Mouse (Mus musculus): ENCODE measurements around the gene Upb1.
A peak's percentile ranks its signal among the peaks of the same experiment; 100 is the strongest.
"Not testable (repeated sequence)": the region's sequence is repeated elsewhere in the genome, so short reads cannot be mapped to it uniquely, and the experiment has no call there.

The Upb1 gene

DNA sequence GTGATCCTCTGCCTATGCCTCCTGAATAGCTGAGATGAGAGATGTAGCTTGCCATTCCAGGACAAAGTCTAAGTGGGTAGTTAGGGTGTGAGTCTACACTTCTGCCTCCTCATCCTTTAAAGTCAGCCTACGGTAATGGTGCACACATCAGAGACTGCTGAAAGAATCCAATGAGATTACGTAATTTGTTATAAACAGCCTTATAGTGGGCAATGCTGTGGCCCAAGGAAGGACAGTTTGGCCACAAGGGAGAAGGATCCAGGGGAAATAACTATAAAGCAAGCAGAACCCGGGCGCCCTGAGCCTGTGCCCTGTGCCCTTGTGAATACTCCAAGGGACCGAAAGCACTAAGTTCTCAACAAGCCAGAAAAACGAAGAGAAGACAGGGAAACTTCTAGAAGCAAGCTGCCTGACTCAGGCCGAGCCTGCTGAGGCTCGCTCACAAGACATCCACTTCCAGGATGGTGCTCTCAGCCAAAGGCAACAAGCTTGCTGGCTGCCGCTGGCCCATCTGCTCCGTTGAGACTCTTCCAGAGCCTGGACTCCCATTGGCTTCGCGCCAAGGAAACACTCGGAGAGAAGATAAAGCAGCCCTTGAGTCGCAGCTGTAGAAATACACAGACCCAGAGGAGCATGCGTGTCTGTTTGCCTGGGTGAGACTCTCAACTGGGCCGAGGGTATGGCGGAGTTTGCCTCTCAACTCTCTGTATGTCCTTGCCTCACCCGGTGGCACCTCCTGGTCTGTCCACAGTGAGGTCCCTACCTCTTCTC lies 55.3 kb downstream of the Upb1 start:
- not testable (repeated sequence) for DNase-seq

DNA sequence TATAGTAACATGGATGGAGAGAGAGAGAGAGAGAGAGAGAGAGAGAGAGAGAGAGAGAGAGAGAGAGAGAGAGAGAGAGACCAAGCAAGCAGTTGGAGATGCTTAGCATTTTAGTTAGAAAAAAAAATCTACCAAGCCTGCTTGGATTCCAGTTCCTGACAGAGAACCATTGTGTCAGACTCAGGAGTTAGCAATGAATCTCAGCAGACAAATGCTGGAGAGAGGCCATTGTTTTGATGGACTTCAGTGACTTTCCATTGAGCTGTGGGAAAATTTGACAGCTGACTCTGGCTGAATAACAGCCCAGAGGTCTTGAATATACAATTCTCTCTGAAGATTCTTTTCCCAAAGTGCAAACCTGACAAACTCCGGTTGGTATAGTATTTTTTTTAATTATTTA lies 56.9 kb downstream of the Upb1 start:
- DNase-seq = no peak

DNA sequence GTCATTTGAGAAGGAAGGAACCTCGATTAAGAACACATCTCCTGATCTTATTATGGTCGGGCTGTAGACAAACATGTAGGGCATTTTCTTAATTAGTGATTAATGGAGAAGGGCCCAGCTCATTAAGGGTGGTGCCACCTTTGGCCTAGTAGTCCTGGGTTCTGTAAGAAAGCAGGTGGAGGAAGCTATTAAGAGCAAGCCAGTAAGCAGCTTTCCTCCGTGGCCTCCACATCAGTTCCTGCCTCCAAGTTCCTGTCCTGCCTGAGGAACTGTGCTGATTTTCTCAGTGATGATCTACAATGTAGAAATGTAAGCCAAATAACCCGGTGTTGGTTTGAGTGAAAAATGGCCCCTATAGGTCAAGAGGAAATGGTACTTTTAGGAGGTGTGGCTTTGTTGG lies 57.4 kb downstream of the Upb1 start:
- no peak for DNase-seq

DNA sequence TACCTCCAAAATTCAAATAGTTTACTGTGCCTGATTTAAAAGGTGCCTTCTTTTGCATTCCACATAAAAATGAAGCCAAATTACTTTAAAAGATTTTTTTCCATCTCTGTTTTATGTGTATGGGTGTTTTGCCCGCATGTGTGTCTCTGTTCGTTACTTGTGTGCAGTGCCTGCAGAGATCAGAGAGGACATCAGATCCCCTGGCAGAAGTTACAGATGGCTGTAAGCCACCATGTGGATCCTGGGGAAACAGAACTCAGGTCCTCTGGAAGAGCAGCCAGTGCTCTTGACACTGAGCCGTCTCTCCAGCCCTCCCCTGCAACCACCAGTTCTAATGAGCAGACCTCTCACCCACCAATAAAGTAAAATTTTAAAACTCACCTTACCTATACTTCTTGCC lies 61.8 kb downstream of the Upb1 start:
- DNase-seq = no peak

DNA sequence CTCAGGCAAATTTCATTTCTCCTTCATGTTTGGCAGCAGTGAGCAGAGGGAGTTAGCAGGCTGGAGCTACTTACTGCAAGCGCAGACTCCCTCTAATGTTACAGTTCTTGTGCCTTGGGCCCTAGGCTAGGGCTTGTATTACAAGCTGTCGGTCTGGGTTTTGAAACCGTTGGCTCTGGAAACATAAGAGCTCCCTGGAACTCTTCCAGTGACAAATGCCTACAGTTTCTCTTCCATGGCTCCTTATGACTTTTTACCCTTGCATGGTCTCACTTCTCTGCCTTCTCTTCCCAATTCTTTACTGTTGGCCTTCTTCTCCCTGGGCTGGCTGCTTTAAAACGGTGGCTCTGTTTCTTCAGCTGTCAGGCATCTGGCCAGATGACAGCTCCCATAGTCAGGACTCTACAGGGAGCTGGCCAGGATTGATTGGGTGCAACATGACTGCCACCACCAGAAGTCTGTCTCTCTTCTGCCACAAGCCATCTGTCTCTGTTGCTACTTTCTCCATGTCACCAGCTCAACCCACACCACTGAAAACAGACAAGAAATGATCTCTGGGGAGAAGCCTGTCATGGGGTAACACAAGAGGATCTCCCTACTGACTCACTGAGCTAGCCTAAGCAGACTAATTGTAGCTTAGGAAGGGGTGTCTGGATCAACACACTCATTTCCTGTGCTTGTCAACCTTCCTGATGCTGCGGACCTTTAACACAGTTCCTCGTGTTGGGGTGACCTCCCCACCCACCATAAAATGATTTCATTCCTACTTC lies 65.1 kb downstream of the Upb1 start:
- no peak for DNase-seq

DNA sequence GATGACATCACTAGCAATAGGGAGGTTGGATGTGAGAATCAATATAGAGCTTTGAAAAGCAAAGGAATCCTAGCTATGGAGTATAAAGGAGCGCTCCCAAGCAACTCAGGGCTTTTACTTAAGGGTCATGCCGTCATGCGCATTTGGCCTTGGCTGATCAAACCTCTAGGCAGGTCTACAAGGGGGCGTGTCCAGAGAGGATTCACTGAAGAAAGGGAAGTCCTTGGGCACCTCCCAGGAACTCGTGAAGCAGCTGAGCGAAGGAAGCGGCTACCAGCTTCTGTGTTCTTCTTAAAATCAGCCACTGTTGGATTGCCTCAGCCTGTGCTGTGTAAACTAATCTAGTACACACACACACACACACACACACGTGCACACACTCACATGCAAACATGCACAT lies 72.5 kb downstream of the Upb1 start:
- DNase-seq = no peak

DNA sequence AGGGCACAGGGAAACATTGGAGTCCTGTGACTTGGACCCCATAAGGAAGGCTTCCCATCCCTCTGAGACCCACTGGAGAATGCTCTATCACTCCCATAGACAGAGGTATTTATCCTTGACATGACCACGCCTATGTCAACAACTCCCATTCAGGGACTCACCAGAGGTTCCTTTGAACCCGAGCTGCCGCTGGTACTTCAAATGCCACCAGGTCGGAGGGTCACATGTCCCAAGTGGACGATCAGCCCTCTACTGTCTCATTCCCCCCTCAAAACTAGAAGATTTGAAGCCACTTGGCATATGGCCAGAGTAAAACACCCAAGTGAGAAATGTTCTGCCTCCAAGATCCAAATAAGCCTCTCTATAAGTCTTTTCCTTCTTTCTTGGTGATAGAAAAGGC lies 73.7 kb downstream of the Upb1 start:
- no peak for DNase-seq

DNA sequence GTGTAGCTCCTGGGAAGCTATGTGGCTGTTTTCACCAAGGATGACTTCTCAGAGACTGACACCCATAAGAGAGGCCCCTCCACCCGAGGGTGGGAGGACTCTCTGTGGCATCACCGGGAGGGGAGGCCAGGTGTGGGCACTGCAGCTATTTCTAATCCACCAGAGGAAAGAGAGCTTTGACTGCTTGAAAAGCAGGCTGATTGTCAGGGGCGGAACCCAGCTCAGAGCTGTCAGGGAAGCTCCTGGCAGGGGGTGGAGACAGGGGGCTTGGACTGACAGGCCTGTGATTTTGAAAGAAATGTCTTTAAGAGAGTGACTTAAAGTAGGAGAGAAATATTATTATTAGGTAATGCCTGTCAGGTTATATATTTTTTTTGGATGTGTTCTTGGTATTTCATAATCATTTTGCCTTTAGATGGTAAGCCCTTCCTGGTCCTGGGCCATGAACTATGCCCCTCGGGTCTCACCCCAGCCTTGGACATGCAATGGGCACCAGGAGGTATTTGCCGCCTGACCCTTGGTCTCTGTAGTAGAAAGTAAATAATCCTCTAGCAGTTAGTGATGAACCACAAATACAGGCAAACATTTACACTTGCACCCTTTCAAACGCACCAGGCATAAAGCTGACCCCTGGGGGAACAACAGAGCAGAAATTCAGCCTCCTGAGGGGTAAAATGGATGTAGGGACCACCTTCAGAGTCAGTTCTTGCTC lies 74.4 kb downstream of the Upb1 start:
- DNase-seq = not testable (repeated sequence)

DNA sequence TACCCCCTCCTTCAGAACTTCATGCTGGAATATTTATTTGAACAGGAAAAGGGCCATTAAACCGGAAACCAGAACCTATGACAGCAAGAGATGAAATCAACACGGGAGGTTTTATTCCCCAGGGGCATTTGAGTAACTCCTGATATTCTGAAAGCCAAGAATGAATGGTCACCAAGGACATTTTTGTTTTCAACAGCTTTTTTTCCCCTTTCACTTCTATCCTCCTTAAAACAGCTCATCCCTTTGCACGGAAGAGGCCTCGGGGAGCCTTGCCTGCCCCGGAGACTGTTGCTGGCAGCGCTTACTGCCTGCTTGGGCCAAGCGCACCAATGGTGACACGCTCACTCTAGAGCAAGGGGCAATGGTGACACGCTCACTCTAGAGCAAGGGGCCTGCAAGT lies 76.1 kb downstream of the Upb1 start:
- no peak for DNase-seq

DNA sequence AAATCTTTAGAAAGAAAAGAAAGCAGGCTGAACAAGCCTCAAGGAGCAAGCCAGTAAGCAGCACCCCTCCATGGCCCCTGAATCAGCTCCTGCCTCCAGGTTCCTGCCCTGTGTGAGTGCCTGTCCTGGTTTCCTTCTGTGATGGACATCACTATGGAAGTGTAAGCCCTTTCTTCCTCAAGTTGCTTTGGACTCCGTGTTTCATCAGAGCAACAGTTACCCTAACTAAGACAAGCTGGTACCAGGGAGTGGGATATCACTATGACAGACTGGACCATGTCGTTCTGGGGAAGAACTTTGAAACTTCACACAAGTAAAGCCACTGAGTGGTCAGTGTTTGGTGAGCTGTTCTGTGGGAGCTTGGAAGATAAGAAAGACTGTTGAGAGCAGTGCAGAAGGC lies 79.0 kb downstream of the Upb1 start:
- no peak for DNase-seq

DNA sequence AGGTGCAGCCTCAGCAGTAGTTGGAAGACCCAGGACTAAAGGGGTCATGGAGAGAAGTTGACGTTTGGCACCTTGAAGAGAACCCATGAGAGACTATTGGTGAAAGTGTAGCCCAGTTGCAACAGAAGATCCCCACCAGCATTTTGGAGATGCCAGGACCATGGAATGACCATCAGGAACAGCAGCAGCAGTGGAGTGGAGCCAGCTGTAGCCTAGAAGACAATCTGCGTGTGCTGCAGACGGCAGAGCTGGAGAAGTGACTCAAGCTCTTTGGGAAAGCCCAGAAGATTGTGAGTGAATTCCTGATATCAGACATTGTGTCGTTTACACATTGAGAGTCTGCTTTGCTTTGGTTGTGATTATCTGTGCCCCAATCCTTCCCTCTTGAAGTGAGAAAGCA lies 80.8 kb downstream of the Upb1 start:
- DNase-seq = no peak

DNA sequence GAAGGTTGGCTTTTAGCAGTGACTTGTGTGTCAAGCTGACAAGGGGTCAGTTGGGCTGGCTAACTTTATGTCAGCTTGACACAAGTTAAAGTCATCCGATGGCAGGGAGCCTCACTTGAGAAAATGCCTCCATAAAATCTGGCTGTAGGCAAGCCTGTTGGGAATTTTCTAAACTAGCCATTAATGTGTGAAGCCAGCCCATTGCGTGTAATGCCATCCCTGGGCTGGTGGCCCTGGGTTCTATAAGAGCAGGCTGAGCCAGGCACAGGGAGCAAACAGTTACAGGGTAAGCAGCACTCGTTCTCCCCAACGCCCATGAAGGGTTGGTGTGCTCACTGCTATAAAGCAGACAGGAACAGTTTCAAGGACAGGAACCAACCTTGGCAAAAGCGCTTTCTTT lies 81.4 kb downstream of the Upb1 start:
- DNase-seq = no peak

DNA sequence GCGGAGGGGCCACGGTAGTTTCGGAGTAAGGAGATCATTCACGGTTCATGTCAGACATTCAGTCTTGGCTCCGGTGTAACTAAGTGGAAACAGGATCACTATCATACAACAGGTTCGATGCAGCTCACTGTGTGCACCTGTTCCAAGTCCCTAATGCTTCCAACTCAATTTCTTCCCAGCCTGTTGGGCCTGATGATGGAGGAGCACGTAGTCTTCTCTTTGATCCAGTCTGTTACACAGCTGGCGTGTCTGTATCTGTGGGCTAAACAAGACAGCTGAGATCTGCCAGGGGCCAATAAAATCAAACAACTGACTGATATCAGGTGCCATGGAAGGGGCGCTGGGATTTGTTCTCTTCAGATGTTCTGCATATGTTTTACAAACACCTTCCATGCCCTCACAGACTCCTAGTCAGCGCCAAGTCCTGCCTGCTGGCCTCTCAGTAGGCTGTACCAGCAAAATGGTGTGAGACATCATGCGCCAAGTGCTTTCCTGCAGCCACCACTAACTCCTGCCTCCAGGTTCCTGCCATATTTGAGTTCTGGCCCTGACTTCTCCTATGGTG lies 82.1 kb downstream of the Upb1 start:
- DNase-seq = no peak

DNA sequence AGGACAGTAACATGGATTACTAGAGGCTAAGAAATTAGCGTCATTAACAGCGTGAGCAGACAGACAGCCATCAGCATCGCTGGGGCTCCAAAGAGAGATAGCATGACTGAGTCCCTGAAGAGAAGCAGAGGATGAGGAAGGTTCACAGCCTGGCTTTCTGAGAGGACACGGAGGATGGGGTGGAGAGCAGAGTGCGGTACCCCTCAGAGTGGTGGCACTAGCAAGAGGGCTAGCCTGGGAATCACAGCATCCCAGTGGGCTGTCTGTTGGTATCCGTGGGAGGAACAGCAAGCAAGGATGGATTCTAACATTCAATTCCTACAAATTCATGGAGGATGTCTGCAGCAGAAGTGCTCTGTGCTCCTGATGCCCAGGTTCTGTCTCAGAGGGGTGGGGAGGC lies 83.2 kb downstream of the Upb1 start:
- DNase-seq = no peak

DNA sequence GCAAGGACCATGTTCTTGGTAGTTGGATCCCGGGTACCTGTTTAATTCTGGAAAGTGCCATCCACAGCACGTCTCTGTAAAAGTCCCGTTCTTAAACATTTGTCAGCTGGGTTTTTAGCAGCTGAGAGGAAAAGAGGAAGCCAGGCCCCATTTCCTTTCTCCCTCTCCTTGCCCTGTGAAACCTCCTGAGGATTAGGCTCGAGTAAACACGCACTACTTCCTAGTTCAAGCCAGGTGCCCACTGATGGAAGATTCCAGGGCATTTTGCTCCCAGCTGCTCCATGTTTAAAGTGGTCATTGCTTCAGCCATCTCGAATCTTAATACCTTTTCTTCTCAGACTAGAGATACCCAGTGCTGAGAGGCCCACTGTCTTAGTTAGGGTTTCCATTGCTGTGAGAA lies 83.9 kb downstream of the Upb1 start:
- DNase-seq = no peak

DNA sequence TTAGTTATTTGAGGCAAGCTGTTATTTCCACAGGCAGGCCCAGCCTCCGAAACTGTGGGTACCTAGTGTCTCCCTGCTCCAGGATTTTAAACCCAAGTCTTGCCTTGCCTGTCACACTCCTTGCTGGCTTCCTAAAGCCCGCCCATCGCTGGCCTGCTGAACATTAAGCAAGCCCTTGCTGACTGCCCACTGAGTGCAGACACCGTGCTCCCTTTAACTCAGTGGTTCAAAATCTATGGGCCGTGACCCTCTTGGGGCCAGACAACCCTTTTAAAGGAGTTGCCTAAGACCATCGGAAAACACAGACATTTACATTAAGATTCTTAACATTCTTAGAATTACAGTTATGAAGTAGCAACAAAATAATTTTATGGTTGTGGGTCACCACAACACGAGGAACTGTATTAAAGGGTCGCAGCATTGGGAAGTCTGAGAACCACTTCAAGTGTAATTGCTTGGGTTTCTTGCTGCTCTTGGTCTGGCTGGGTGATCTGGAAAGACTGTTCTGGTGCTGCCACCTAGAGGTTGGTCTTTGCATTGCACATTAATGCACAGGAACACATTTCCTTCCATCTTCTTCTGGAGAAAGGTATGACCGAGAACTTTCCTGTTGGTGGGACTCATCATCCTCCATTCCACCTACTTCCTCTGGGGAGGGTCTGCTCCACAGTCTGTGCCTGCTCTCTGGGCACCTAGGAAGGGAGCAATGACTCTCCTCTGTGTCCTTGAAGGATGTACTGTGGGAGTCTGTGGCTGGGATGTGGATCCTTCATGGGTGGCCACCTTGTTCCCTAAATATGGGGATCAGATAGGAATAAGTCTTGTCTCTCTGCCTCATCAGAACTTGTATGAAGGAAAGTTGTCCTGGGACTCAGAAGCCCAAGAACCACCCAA lies 85.4 kb downstream of the Upb1 start:
- peak; percentile 61 for DNase-seq

DNA sequence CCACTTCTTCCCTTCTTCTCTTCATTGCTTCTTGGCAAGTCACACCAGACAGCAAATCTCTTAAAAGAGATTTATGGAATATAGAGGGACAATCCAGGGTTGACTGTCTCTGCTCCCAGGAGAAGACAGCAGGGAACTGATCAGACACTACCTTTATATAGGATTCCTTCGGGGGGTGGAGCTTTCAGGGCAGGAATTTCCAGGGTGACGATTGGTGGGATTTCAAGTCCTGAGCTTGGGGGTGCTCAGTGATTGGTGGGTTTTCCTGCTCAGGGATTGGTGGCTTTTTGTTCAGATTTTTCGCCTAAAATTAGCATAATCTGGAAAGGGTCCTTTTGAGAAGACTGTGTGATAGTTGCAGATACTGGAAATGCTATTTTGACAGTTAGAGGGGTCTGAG lies 86.2 kb downstream of the Upb1 start:
- no peak for DNase-seq

DNA sequence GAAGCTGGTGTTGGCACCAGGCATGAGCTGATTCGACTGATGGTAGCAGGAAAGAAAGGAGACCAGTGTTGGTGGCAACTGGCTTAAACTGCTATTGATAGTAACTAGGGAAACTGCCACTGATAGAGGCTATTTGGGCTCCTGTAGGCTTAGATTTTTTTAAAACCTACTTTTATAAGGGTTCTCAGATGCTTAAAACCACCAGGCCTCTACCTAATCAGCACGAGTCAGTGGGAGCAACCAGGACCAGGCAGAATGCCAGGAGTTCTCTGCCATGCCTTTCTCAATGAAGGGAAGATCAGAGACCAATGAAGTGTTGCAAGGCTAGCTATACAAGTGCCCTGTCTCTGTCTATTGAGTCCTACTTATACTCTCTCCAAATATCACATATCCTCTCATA lies 88.6 kb downstream of the Upb1 start:
- DNase-seq = no peak

DNA sequence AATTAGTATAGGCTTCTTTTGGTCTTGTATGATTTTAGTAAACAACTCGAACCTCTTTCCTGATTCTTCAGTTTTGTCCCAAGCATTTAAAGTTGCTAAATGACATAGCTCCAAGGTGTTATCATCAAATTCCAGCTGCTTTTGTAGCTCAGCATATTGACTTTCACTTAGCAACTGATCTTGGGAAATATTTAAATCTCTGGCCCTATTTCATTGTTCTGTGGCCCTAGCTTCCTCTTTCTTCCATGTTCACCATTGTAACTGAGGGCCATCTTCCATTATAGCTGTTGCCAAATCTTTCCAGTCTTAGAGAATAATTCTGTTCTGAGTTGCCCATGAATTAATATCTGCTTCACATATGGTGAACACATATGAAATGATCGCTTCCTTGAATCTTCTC lies 89.8 kb downstream of the Upb1 start:
- no peak for DNase-seq
